Comparison of ENCODE assay signal across 8 mouse cellular contexts in genomic region chr11:74554683-74555341, GRCm38 (mm10). TPM values are rescaled to one million over a fixed set of nuclear protein-coding genes. Genes with fewer than 3 reads are reported as not detected.
DNase-seq lines count a peak whose midpoint lies in the region; ATAC-seq and TF ChIP-seq lines count a peak whose summit lies in the region.

No protein-coding gene starts in this region.

- no peak for TF ChIP-seq CTCF in intestine, postnatal 0 days (IDR thresholded peaks at IDR 0.05; ENCODE audit: low read depth)

- H3K9me3 ChIP-seq in intestine, postnatal 0 days (ENCODE audit: control insufficient read depth): no peaks in the 10 kb centered on the region
- no peaks in the 10 kb centered on the region for H3K9me3 ChIP-seq in stomach, embryonic 15.5 days

- H3K27me3 ChIP-seq in intestine, postnatal 0 days (replicated peaks; ENCODE audit: control insufficient read depth, insufficient read depth, low read length): no peaks in the 10 kb centered on the region
- no peaks in the 10 kb centered on the region for H3K27me3 ChIP-seq in stomach, embryonic 15.5 days (replicated peaks)

- H3K36me3 ChIP-seq in intestine, postnatal 0 days (ENCODE audit: control insufficient read depth, insufficient read depth): no peaks in the 10 kb centered on the region
- no peaks in the 10 kb centered on the region for H3K36me3 ChIP-seq in stomach, embryonic 15.5 days

- H3K27ac ChIP-seq in intestine, postnatal 0 days (ENCODE audit: low read depth, low read length): no peak overlapping the region
- no peak overlapping the region for H3K27ac ChIP-seq in stomach, embryonic 15.5 days

- 51% methylated on average over 15 of the region's 15 CpGs for WGBS in intestine, postnatal 0 days
- WGBS in stomach, embryonic 15.5 days: 41% methylated on average over 15 of the region's 15 CpGs

- no peaks in the 10 kb centered on the region for H3K4me1 ChIP-seq in intestine, postnatal 0 days (replicated peaks; ENCODE audit: control insufficient read depth, insufficient read depth, low read length)
- H3K4me1 ChIP-seq in stomach, embryonic 15.5 days: peaks cover 29% of the 10 kb centered on the region

- peak; percentile 27 for DNase-seq in CD4-positive, CD25-positive, alpha-beta regulatory T cell, adult 2 months (ENCODE audit: low read depth, low spot score)
- DNase-seq in right cerebral cortex, postnatal 36 days (ENCODE audit: low spot score in 2 of 2): peak; percentile 36 to 45
- DNase-seq in right cerebral cortex, postnatal 14 days: no peak
- no peak for DNase-seq in gastrocnemius, postnatal 25 days
- no peak for DNase-seq in ovary, adult 18-20 months (ENCODE audit: low spot score)

- H3K4me2 ChIP-seq in intestine, postnatal 0 days (replicated peaks; ENCODE audit: low read depth): no peak overlapping the region
- H3K4me2 ChIP-seq in stomach, embryonic 15.5 days: no peak overlapping the region

- H3K4me3 ChIP-seq in intestine, postnatal 0 days (ENCODE audit: low read depth, low read length): no peak overlapping the region
- no peak overlapping the region for H3K4me3 ChIP-seq in stomach, embryonic 15.5 days (replicated peaks)

- no peak overlapping the region for H3K9ac ChIP-seq in intestine, postnatal 0 days (ENCODE audit: low read depth, low read length)
- H3K9ac ChIP-seq in stomach, embryonic 15.5 days: no peak overlapping the region

- no peak for ATAC-seq in CD4-positive, CD25-positive, alpha-beta regulatory T cell, adult 4 months
- ATAC-seq in intestine, postnatal 0 days: peak; percentile 51
- ATAC-seq in stomach, embryonic 15.5 days (ENCODE audit: insufficient read depth, low FRiP score, low read depth): peak; percentile 52

RNA-seq across cellular contexts. Expression of gene Rap1gap2, which starts 55.9 kb away (rescaled TPM):
- polyA plus RNA-seq in CD4-positive, CD25-positive, alpha-beta regulatory T cell, adult 4 months (2017; shearing (Covaris generic)): 1 to 10 TPM; 1.3 to 1.9 TPM
- 7.9 and 9.2 TPM in 2 replicates for polyA plus RNA-seq in intestine, postnatal 0 days (2015; fragmentation: Nextera tagmentation; extraction: Ambion mirVana)
- polyA plus RNA-seq in stomach, embryonic 15.5 days (2015; fragmentation: Nextera tagmentation; extraction: Ambion mirVana): 13.1 and 21.2 TPM in 2 replicates
- 10 to 100 TPM in 1 of 2 experiments, 1 to 10 TPM in 1; 6.2 to 10.7 TPM for total RNA-seq in gastrocnemius, postnatal 25 days (2021)

Comparison
In these comparisons a context has a peak if more than half of its experiments do, and no peak if none do; other contexts are left out.
1. DNase-seq: peak in CD4-positive, CD25-positive, alpha-beta regulatory T cell, adult 2 months (single experiment) and right cerebral cortex, postnatal 36 days (2 of 2); none in right cerebral cortex, postnatal 14 days (single experiment), gastrocnemius, postnatal 25 days (single experiment) and ovary, adult 18-20 months (single experiment).